Mouse (Mus musculus): ENCODE measurements around the gene Ggta1.

GRCm38 (mm10) chr2:35448914-35449670 is 13.9 kb downstream of the Ggta1 start:
- TF ChIP-seq POLR2A (IDR thresholded peaks at IDR 0.05; ENCODE audit: borderline replicate concordance, control insufficient read depth, low read depth, low read length) (no peak), CTCF (IDR thresholded peaks at IDR 0.05; ENCODE audit: control insufficient read depth, insufficient read depth, low read length) (no peak)
